Mouse (Mus musculus) MEL (cell line): ENCODE results near the gene Pld5. TPM values are rescaled to one million over a fixed set of nuclear protein-coding genes. Genes with fewer than 3 reads are reported as not detected.

ENCODE experiments used
- DNase-seq: peaks from one replicate; pipeline ENCODE4 v3.0.0; 2011; ENCODE audit warnings: low read depth, low spot score
- H3K27ac ChIP-seq: 2 replicates; pipeline ENCODE4 v1.5.1; 2012; ENCODE audit warnings: low read depth, mild to moderate bottlenecking, control low read depth, low read length, moderate library complexity; ENCODE audit not compliant: control insufficient read depth
- H3K27me3 ChIP-seq, 2 experiments: fragments of 150-350 bp in 1 of 2; sonication (generic) in 1 of 2; 2 replicates each; pipeline ENCODE4 v1.6.1; 2012; ENCODE audit warnings: low read length in 2 of 2, mild to moderate bottlenecking in 2 of 2, improper control_type of control experiment in 1 of 2, moderate library complexity in 1 of 2; ENCODE audit not compliant: insufficient read depth in 2 of 2, control insufficient read depth in 1 of 2
- H3K36me3 ChIP-seq, 2 experiments: 2 replicates each; pipeline ENCODE4 v1.6.1; 2012 to 2014; ENCODE audit warnings: low read length in 2 of 2, improper control_type of control experiment in 1 of 2, inconsistent platforms in 1 of 2, mild to moderate bottlenecking in 1 of 2; ENCODE audit not compliant: insufficient read depth in 2 of 2, control insufficient read depth in 1 of 2
- H3K4me1 ChIP-seq, 2 experiments: fragments of 150-350 bp in 1 of 2; sonication (generic) in 1 of 2; 2 replicates each; pipeline ENCODE4 v1.6.1; 2012; ENCODE audit warnings: low read length in 2 of 2, improper control_type of control experiment in 1 of 2, mild to moderate bottlenecking in 1 of 2; ENCODE audit not compliant: insufficient read depth in 2 of 2, control insufficient read depth in 1 of 2
- H3K4me3 ChIP-seq, 2 experiments: fragments of 150-350 bp in 1 of 2; sonication (generic) in 1 of 2; 2 replicates each; pipeline ENCODE4 v1.5.1; 2012; ENCODE audit warnings: low read depth in 2 of 2, low read length in 2 of 2, mild to moderate bottlenecking in 2 of 2, moderate library complexity in 2 of 2, control low read depth in 1 of 2, improper control_type of control experiment in 1 of 2; ENCODE audit not compliant: control insufficient read depth in 1 of 2, insufficient read depth in 1 of 2
- H3K79me2 ChIP-seq: 2 replicates; pipeline ENCODE4 v1.6.1; 2012; ENCODE audit warnings: mild to moderate bottlenecking, low read length, moderate library complexity; ENCODE audit not compliant: control insufficient read depth, poor library complexity, insufficient read depth
- H3K9ac ChIP-seq: 2 replicates; pipeline ENCODE4 v1.6.1; 2012; ENCODE audit warnings: low read depth, mild to moderate bottlenecking, control low read depth, low read length, moderate library complexity; ENCODE audit not compliant: control insufficient read depth, poor library complexity, severe bottlenecking
- H3K9me3 ChIP-seq: fragments of 150-350 bp; sonication (generic); replicated peaks from 2 replicates; pipeline ENCODE4 v1.6.1; 2012; ENCODE audit warnings: mild to moderate bottlenecking, low read length, improper control_type of control experiment, moderate library complexity; ENCODE audit not compliant: insufficient read depth
- CHD1 ChIP-seq: IDR thresholded peaks from 2 replicates; pipeline ENCODE4 v1.6.1; 2012; ENCODE audit warnings: low read depth, mild to moderate bottlenecking, inconsistent platforms, low read length, improper control_type of control experiment
- CHD2 ChIP-seq: IDR thresholded peaks from 2 replicates; pipeline ENCODE4 v1.6.1; 2011; ENCODE audit warnings: low read length, improper control_type of control experiment
- ELF1 ChIP-seq: IDR thresholded peaks from 2 replicates; pipeline ENCODE4 v1.6.1; 2014; ENCODE audit warnings: low read depth, mild to moderate bottlenecking, inconsistent platforms, low read length, improper control_type of control experiment, moderate library complexity
- EP300 ChIP-seq, 2 experiments: IDR thresholded peaks; 2 replicates each; pipeline ENCODE4 v1.6.1; 2011; ENCODE audit warnings: improper control_type of control experiment in 2 of 2, low read length in 2 of 2, low read depth in 1 of 2, mild to moderate bottlenecking in 1 of 2
- ETS1 ChIP-seq: IDR thresholded peaks from 2 replicates; pipeline ENCODE4 v1.6.1; 2012; ENCODE audit warnings: low read depth, mild to moderate bottlenecking, inconsistent platforms, low read length, improper control_type of control experiment, moderate library complexity
- JUND ChIP-seq: IDR thresholded peaks from 2 replicates; pipeline ENCODE4 v1.6.1; 2011; ENCODE audit warnings: low read depth, mild to moderate bottlenecking, improper control_type of control experiment, low read length
- MAZ ChIP-seq: IDR thresholded peaks from 2 replicates; pipeline ENCODE4 v1.6.1; 2012; ENCODE audit warnings: low read depth, mild to moderate bottlenecking, inconsistent platforms, low read length, improper control_type of control experiment
- MXI1 ChIP-seq: IDR thresholded peaks from 2 replicates; pipeline ENCODE4 v1.6.1; 2011; ENCODE audit warnings: mild to moderate bottlenecking, low read depth, low read length, improper control_type of control experiment
- MYC ChIP-seq: IDR thresholded peaks from 2 replicates; pipeline ENCODE4 v1.6.1; 2011; ENCODE audit warnings: low read depth, mild to moderate bottlenecking, low read length, improper control_type of control experiment, moderate library complexity
- NELFE ChIP-seq: IDR thresholded peaks from 2 replicates; pipeline ENCODE4 v1.6.1; 2011; ENCODE audit warnings: low read depth, low read length, improper control_type of control experiment
- NRF1 ChIP-seq: IDR thresholded peaks from 2 replicates; pipeline ENCODE4 v1.6.1; 2014; ENCODE audit warnings: low read depth, mild to moderate bottlenecking, inconsistent platforms, low read length, improper control_type of control experiment, moderate library complexity; ENCODE audit not compliant: poor library complexity, insufficient read depth, severe bottlenecking
- POLR2AphosphoS5 ChIP-seq: IDR thresholded peaks from 2 replicates; pipeline ENCODE4 v1.6.1; 2012; ENCODE audit warnings: low read depth, borderline replicate concordance, mild to moderate bottlenecking, inconsistent platforms, low read length, moderate library complexity, mixed read lengths
- RAD21 ChIP-seq: IDR thresholded peaks from 2 replicates; pipeline ENCODE4 v1.6.1; 2011; ENCODE audit warnings: mild to moderate bottlenecking, low read depth, low read length, improper control_type of control experiment
- RCOR1 ChIP-seq: IDR thresholded peaks from 2 replicates; pipeline ENCODE4 v1.6.1; 2012; ENCODE audit warnings: low read depth, mild to moderate bottlenecking, inconsistent platforms, low read length, improper control_type of control experiment
- SIN3A ChIP-seq: IDR thresholded peaks from 2 replicates; pipeline ENCODE4 v1.6.1; 2012; ENCODE audit warnings: low read length, improper control_type of control experiment, inconsistent platforms
- TAL1 ChIP-seq: IDR thresholded peaks from 2 replicates; pipeline ENCODE4 v1.6.1; 2012; ENCODE audit warnings: mild to moderate bottlenecking, inconsistent platforms, low read length, moderate library complexity, mixed read lengths
- TBP ChIP-seq: IDR thresholded peaks from 2 replicates; pipeline ENCODE4 v1.8.0; 2011; ENCODE audit warnings: low read depth, low read length, improper control_type of control experiment
- TCF12 ChIP-seq: IDR thresholded peaks from 2 replicates; pipeline ENCODE4 v1.6.1; 2014; ENCODE audit warnings: low read depth, mild to moderate bottlenecking, inconsistent platforms, low read length, improper control_type of control experiment, moderate library complexity
- USF2 ChIP-seq, 2 experiments: IDR thresholded peaks; 2 replicates each; pipeline ENCODE4 v1.6.1; 2011 to 2012; ENCODE audit warnings: improper control_type of control experiment in 2 of 2, low read length in 2 of 2, borderline replicate concordance in 1 of 2, inconsistent platforms in 1 of 2, low read depth in 1 of 2, mild to moderate bottlenecking in 1 of 2; ENCODE audit not compliant: insufficient read depth in 1 of 2
- ZKSCAN1 ChIP-seq: IDR thresholded peaks from 2 replicates; pipeline ENCODE4 v1.6.1; 2012; ENCODE audit warnings: low read depth, mild to moderate bottlenecking, inconsistent platforms, low read length, improper control_type of control experiment, moderate library complexity
- ZMIZ1 ChIP-seq: IDR thresholded peaks from 2 replicates; pipeline ENCODE4 v1.6.1; 2012; ENCODE audit warnings: low read depth, mild to moderate bottlenecking, inconsistent platforms, low read length, improper control_type of control experiment, moderate library complexity
- polyA plus RNA-seq, 2 experiments: library from polyadenylated mRNA; stranded (reverse) in 1 of 2; unstranded in 1 of 2; fragments of >175 nt in 1 of 2; fragments of >200 nt in 1 of 2; gene quantifications; 2 replicates each; pipeline versions ENCODE4 v1.2.1 to v1.2.4; 2012; ENCODE audit warnings: low replicate concordance in 2 of 2, low read depth in 1 of 2; ENCODE audit not compliant: insufficient read length in 2 of 2, insufficient read depth in 1 of 2, missing spikeins in 1 of 2
- total RNA-seq: library from RNA; depleted of rRNA; stranded (reverse); fragments of 300-350 nt; gene quantifications from 2 replicates; pipeline ENCODE4 v1.2.3, GENCODE M21; 2012

Pld5 gene
- total and polyA plus RNA-seq, 3 experiments = 0.01 TPM; not detected in 2

- H3K27ac ChIP-seq = no peak overlapping the region
- no peaks in the 10 kb centered on the region for H3K9me3 ChIP-seq
- no peak overlapping the region for H3K4me3 ChIP-seq
- DNase-seq = no peak
- H3K36me3 ChIP-seq = no peaks in the 10 kb centered on the region
- TF ChIP-seq ELF1 (no peak), SIN3A (no peak), CHD2 (no peak), TBP (no peak), POLR2AphosphoS5 (no peak), MXI1 (no peak), NRF1 (no peak), ETS1 (no peak), NELFE (no peak), TCF12 (no peak), RAD21 (no peak), CHD1 (no peak), TAL1 (no peak), USF2 (IDR thresholded peaks at IDR 0.05; ENCODE audit: borderline replicate concordance in 1 of 2, insufficient read depth in 1 of 2, low read depth in 1 of 2, low read length in 2 of 2) (no peak), ZKSCAN1 (no peak), EP300 (IDR thresholded peaks at IDR 0.05; ENCODE audit: low read depth in 1 of 2, low read length in 2 of 2) (no peak)
- H3K79me2 ChIP-seq = no peaks in the 10 kb centered on the region
- no peaks in the 10 kb centered on the region for H3K4me1 ChIP-seq
- no peak overlapping the region for H3K9ac ChIP-seq
- no peaks in the 10 kb centered on the region for H3K27me3 ChIP-seq
These were observed 304.4 kb downstream of the Pld5 start for GRCm38 (mm10) chr1:175970710-175971109.

- DNase-seq = no peak
- Histone ChIP-seq H3K4me3 (no peak overlapping the region), H3K9ac (no peak overlapping the region), H3K9me3 (no peaks in the 10 kb centered on the region), H3K27ac (no peak overlapping the region), H3K27me3 (no peaks in the 10 kb centered on the region), H3K79me2 (no peaks in the 10 kb centered on the region), H3K4me1 (no peaks in the 10 kb centered on the region), H3K36me3 (no peaks in the 10 kb centered on the region)
- TF ChIP-seq ZMIZ1 (no peak), ZKSCAN1 (no peak), SIN3A (no peak), EP300 (IDR thresholded peaks at IDR 0.05; ENCODE audit: low read depth in 1 of 2, low read length in 2 of 2) (no peak), MYC (no peak), JUND (no peak), MAZ (no peak), NELFE (no peak), RCOR1 (no peak)
These were observed 307.9 kb downstream of the Pld5 start for GRCm38 (mm10) chr1:175967004-175967745.
